Comparison of ENCODE assay signal across 27 mouse cellular contexts in genomic region chr9:69339829-69340228, GRCm38 (mm10). TPM values are rescaled to one million over a fixed set of nuclear protein-coding genes. Genes with fewer than 3 reads are reported as not detected.
DNase-seq lines count a peak whose midpoint lies in the region; ATAC-seq and TF ChIP-seq lines count a peak whose summit lies in the region.
"Had no signal": no experiment of that assay in that cellular context is flagged by ENCODE, and none has a peak within 500 bp of the region (broad histone marks: within the 10 kb centered on the region; RNA-seq: fewer than 3 reads in every experiment).

No protein-coding gene starts in this region.

- no peaks in the 10 kb centered on the region for H3K27me3 ChIP-seq in liver, postnatal 0 days (ENCODE audit: insufficient read depth, low read length)
- no peaks in the 10 kb centered on the region for H3K27me3 ChIP-seq in liver, embryonic 12.5 days (replicated peaks)
- no peaks in the 10 kb centered on the region for H3K27me3 ChIP-seq in myocyte (ENCODE audit: control insufficient read depth, insufficient read depth, insufficient read length)
- H3K27me3 ChIP-seq: embryonic facial prominence, embryonic 12.5 days; embryonic facial prominence, embryonic 15.5 days; forebrain, embryonic 12.5 days; forebrain, embryonic 15.5 days; heart, embryonic 15.5 days; hindbrain, embryonic 13.5 days had no signal

- H3K36me3 ChIP-seq in liver, postnatal 0 days (replicated peaks; ENCODE audit: insufficient read depth, low read length): no peaks in the 10 kb centered on the region
- no peaks in the 10 kb centered on the region for H3K36me3 ChIP-seq in liver, embryonic 12.5 days
- no peaks in the 10 kb centered on the region for H3K36me3 ChIP-seq in myocyte (ENCODE audit: control insufficient read depth, insufficient read depth)
- H3K36me3 ChIP-seq: embryonic facial prominence, embryonic 12.5 days; embryonic facial prominence, embryonic 15.5 days; forebrain, embryonic 12.5 days; forebrain, embryonic 15.5 days; heart, embryonic 15.5 days; hindbrain, embryonic 10.5 days; hindbrain, embryonic 13.5 days had no signal

- no peak overlapping the region for H3K4me2 ChIP-seq in liver, postnatal 0 days (ENCODE audit: low read depth, low read length)
- no peak overlapping the region for H3K4me2 ChIP-seq in liver, embryonic 12.5 days
- no peak overlapping the region for H3K4me2 ChIP-seq in myocyte (ENCODE audit: low read depth)
- H3K4me2 ChIP-seq: embryonic facial prominence, embryonic 12.5 days; embryonic facial prominence, embryonic 15.5 days; forebrain, embryonic 12.5 days; forebrain, embryonic 15.5 days; heart, embryonic 11.5 days; heart, embryonic 15.5 days; hindbrain, embryonic 13.5 days had no signal

- H3K27ac ChIP-seq in liver, postnatal 0 days (ENCODE audit: low read depth): peak overlapping the region; percentile 81
- no peak overlapping the region for H3K27ac ChIP-seq in liver, embryonic 12.5 days
- H3K27ac ChIP-seq in brown adipose tissue, adult 24 weeks (replicated peaks; ENCODE audit: low read depth, low read length): peak overlapping the region; percentile 28; the same call in 1 of the 2 replicates
- H3K27ac ChIP-seq: embryonic facial prominence, embryonic 12.5 days; embryonic facial prominence, embryonic 15.5 days; forebrain, embryonic 12.5 days; forebrain, embryonic 15.5 days; heart, adult 2 months; heart, embryonic 15.5 days; hindbrain, embryonic 10.5 days; hindbrain, embryonic 13.5 days had no signal

- no peak overlapping the region for H3K4me3 ChIP-seq in liver, postnatal 0 days (ENCODE audit: low read depth, low read length)
- no peak overlapping the region for H3K4me3 ChIP-seq in liver, embryonic 12.5 days
- no peak overlapping the region for H3K4me3 ChIP-seq in brown adipose tissue, adult 24 weeks (ENCODE audit: insufficient read depth, low read depth, low read length)
- no peak overlapping the region for H3K4me3 ChIP-seq in myocyte
- H3K4me3 ChIP-seq: embryonic facial prominence, embryonic 12.5 days; embryonic facial prominence, embryonic 15.5 days; erythroblast, embryonic 14.5 days; forebrain, embryonic 12.5 days; forebrain, embryonic 15.5 days; heart, adult 2 months; heart, embryonic 15.5 days; hindbrain, embryonic 10.5 days; hindbrain, embryonic 13.5 days had no signal

- TF ChIP-seq POLR2A in myocyte (IDR thresholded peaks at IDR 0.05; ENCODE audit: insufficient read length, low read depth): no peak

- peaks cover 13% of the 10 kb centered on the region for H3K4me1 ChIP-seq in liver, postnatal 0 days (ENCODE audit: insufficient read depth)
- H3K4me1 ChIP-seq in liver, embryonic 12.5 days: 0 out of 2 replicates have a peak, but pooled peaks cover 3% of the 10 kb centered on the region
- H3K4me1 ChIP-seq in brown adipose tissue, adult 24 weeks (ENCODE audit: control insufficient read depth, insufficient read depth, insufficient read length, low read length): no peaks in the 10 kb centered on the region; the same call in 1 of the 2 replicates
- H3K4me1 ChIP-seq: forebrain, embryonic 15.5 days; hindbrain, embryonic 10.5 days had no signal

- no peaks in the 10 kb centered on the region for H3K9me3 ChIP-seq in liver, postnatal 0 days (ENCODE audit: low read length)
- H3K9me3 ChIP-seq in liver, embryonic 12.5 days (replicated peaks): no peaks in the 10 kb centered on the region
- H3K9me3 ChIP-seq: embryonic facial prominence, embryonic 12.5 days; embryonic facial prominence, embryonic 15.5 days; forebrain, embryonic 12.5 days; forebrain, embryonic 15.5 days; heart, embryonic 15.5 days; hindbrain, embryonic 10.5 days; hindbrain, embryonic 13.5 days had no signal

- H3K9ac ChIP-seq in liver, postnatal 0 days (replicated peaks): no peak overlapping the region
- no peak overlapping the region for H3K9ac ChIP-seq in liver, embryonic 12.5 days
- H3K9ac ChIP-seq: embryonic facial prominence, embryonic 12.5 days; embryonic facial prominence, embryonic 15.5 days; forebrain, embryonic 12.5 days; forebrain, embryonic 15.5 days; heart, embryonic 15.5 days; hindbrain, embryonic 13.5 days had no signal

- ATAC-seq in liver, postnatal 0 days: no peak; the same call in 1 of the 2 replicates
- ATAC-seq in liver, embryonic 12.5 days: no peak
- ATAC-seq in CD4-positive, CD25-positive, alpha-beta regulatory T cell, adult 4 months: peak; percentile 46
- ATAC-seq: forebrain, embryonic 15.5 days; hindbrain, embryonic 16.5 days; intestine, embryonic 16.5 days had no signal

- no peak for TF ChIP-seq EP300 in liver, postnatal 0 days (IDR thresholded peaks at IDR 0.05; ENCODE audit: low read depth)

- no peak overlapping the region for H3ac ChIP-seq in myocyte (ENCODE audit: control insufficient read depth, insufficient read length)

- TF ChIP-seq CTCF in liver, postnatal 0 days (IDR thresholded peaks at IDR 0.05; ENCODE audit: low read depth): no peak

- H3K79me2 ChIP-seq in myocyte (ENCODE audit: control insufficient read depth, insufficient read depth): no peaks in the 10 kb centered on the region

- no peak for DNase-seq in liver, postnatal 0 days
- DNase-seq in frontal cortex, postnatal 25 days (ENCODE audit: low spot score in 2 of 2): no peak
- no peak for DNase-seq in thymus, postnatal 14 days
- DNase-seq in layer of hippocampus, adult 18-20 months (ENCODE audit: low spot score in 2 of 2): no peak
- DNase-seq: cerebellum, adult 11 months; cerebellum, adult 2 months; cerebellum, adult 9-11 months; cerebellum, postnatal 25 days; gastrocnemius, postnatal 25 days; heart, adult 2 months; heart, postnatal 10 days; heart, postnatal 36 days had no signal

- 75% methylated on average over 6 of the region's 6 CpGs for WGBS in liver, postnatal 0 days (ENCODE audit: insufficient replicate concordance)
- 63% methylated on average over 6 of the region's 6 CpGs for WGBS in liver, embryonic 12.5 days (ENCODE audit: insufficient replicate concordance)

TF ChIP-seq in myocyte, 11 proteins besides CTCF, POLR2A, EP300 and RAD21:
- TF ChIP-seq POLR2AphosphoS2 (IDR thresholded peaks at IDR 0.05; ENCODE audit: insufficient read length, low read depth): no peak
- TF ChIP-seq MYOG (IDR thresholded peaks at IDR 0.05; ENCODE audit: control insufficient read depth in 1 of 3, insufficient read depth in 1 of 3, insufficient read length in 2 of 3, low read depth in 2 of 3): no peak
- TF ChIP-seq CEBPB (IDR thresholded peaks at IDR 0.05; ENCODE audit: insufficient read depth, poor library complexity, severe bottlenecking): no peak
- TF ChIP-seq MYOD1 (IDR thresholded peaks at IDR 0.05; ENCODE audit: control insufficient read depth in 1 of 3, insufficient read length in 2 of 3, low read depth in 2 of 3): peak in 2 of 3 experiments; percentile 25 to 49

RNA-seq across cellular contexts. Expression of gene Ice2, which starts 57.9 kb away (rescaled TPM):
- polyA plus RNA-seq in liver, postnatal 0 days (2015; fragmentation: Nextera tagmentation; extraction: Ambion mirVana): 4.5 and 5.1 TPM in 2 replicates
- 12.3 and 13.4 TPM in 2 replicates for polyA plus RNA-seq in liver, embryonic 12.5 days (2016; fragmentation: Nextera tagmentation; extraction: Ambion mirVana)
- 10 to 100 TPM; 24.5 to 31.2 TPM for polyA plus RNA-seq in CD4-positive, CD25-positive, alpha-beta regulatory T cell, adult 4 months (2017; shearing (Covaris generic))
- 4.2 and 5.0 TPM in 2 replicates for polyA plus RNA-seq in brown adipose tissue, adult 24 weeks (2012; ENCODE audit: insufficient read depth, insufficient read length, missing spikeins)
- 2.0 TPM for polyA plus RNA-seq in myocyte (2012; fragmentation: generic; extraction: Trizol)
- total RNA-seq in layer of hippocampus, adult 18-20 months (2021): 10 to 100 TPM; 10.8 to 11.4 TPM
